Comparison of ENCODE assay signal across 10 mouse cellular contexts in the genomic region with DNA sequence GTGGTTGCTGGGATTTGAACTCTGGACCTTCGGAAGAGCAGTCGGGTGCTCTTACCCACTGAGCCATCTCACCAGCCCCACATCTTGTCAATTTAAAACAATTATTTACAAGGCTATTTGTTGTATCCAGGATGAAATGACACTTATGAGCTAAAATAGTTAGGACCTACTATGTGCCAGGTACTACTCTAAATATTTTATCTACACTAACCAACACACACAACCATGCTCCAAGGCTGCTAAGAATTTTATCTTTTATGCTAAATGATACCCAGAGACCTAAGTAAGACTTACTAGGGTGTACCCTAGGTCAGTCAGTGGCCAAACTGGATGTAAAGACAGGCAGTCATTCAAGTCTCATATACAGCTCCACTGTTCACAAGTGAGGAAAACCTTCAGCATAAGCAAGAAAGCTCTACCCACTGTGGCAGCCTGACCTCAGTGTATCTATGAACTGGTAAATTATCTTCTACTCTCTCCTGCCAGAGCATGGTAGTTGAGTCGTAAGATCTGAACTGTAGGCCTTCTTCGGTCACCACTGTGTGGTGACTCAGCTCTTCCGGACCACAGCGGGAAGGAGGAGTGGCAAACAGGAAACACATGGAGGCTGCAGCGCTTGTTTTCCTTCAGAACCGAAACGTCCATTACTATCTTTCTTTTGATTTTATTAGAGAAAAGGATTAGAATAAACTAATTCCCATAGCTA. TPM values are rescaled to one million over a fixed set of nuclear protein-coding genes. Genes with fewer than 3 reads are reported as not detected.
DNase-seq lines count a peak whose midpoint lies in the region; ATAC-seq lines count a peak whose summit lies in the region.
"Had no signal": no experiment of that assay in that cellular context is flagged by ENCODE, and none has a peak within 500 bp of the region (broad histone marks: within the 10 kb centered on the region; RNA-seq: fewer than 3 reads in every experiment).

No protein-coding gene starts in this region.

- 0 out of 2 replicates have a peak overlapping the region, but pooled peaks have one; percentile 58 for H3K27ac ChIP-seq in brown adipose tissue, adult 24 weeks (replicated peaks; ENCODE audit: low read depth, low read length)
- H3K27ac ChIP-seq in liver, embryonic 15.5 days (replicated peaks), result peak overlapping the region; percentile 51
- no peak overlapping the region for H3K27ac ChIP-seq in hindbrain, embryonic 10.5 days
- H3K27ac ChIP-seq: midbrain, embryonic 13.5 days had no signal

- no peak overlapping the region for H3K4me3 ChIP-seq in brown adipose tissue, adult 24 weeks (ENCODE audit: insufficient read depth, low read depth, low read length)
- no peak overlapping the region for H3K4me3 ChIP-seq in liver, embryonic 15.5 days (replicated peaks)
- H3K4me3 ChIP-seq in hindbrain, embryonic 10.5 days, result no peak overlapping the region
- H3K4me3 ChIP-seq: midbrain, embryonic 13.5 days had no signal

- WGBS in liver, embryonic 15.5 days (ENCODE audit: insufficient replicate concordance), result 28% methylated on average over 9 of the region's 9 CpGs
- WGBS in hindbrain, embryonic 10.5 days, result 85% methylated on average over 9 of the region's 9 CpGs

- ATAC-seq in liver, embryonic 15.5 days (ENCODE audit: insufficient read depth), result peak; percentile 54; the same call in 1 of the 2 replicates
- ATAC-seq: midbrain, embryonic 13.5 days had no signal

- no peaks in the 10 kb centered on the region for H3K36me3 ChIP-seq in liver, embryonic 15.5 days (replicated peaks)
- peaks cover 21% of the 10 kb centered on the region; the same call in 1 of the 2 replicates for H3K36me3 ChIP-seq in hindbrain, embryonic 10.5 days
- H3K36me3 ChIP-seq: midbrain, embryonic 13.5 days had no signal

- H3K4me2 ChIP-seq in liver, embryonic 15.5 days, result peak overlapping the region; percentile 31
- H3K4me2 ChIP-seq: midbrain, embryonic 13.5 days had no signal

- H3K4me1 ChIP-seq in brown adipose tissue, adult 24 weeks (ENCODE audit: control insufficient read depth, insufficient read depth, insufficient read length, low read length), result peaks cover 27% of the 10 kb centered on the region
- peaks cover 43% of the 10 kb centered on the region for H3K4me1 ChIP-seq in liver, embryonic 15.5 days (replicated peaks)
- no peaks in the 10 kb centered on the region for H3K4me1 ChIP-seq in hindbrain, embryonic 10.5 days (replicated peaks)
- H3K4me1 ChIP-seq: midbrain, embryonic 13.5 days had no signal

- H3K9me3 ChIP-seq in liver, embryonic 15.5 days (replicated peaks), result no peaks in the 10 kb centered on the region
- 0 out of 2 replicates have a peak, but pooled peaks cover 5% of the 10 kb centered on the region for H3K9me3 ChIP-seq in hindbrain, embryonic 10.5 days
- H3K9me3 ChIP-seq: midbrain, embryonic 13.5 days had no signal

- H3K27me3 ChIP-seq in liver, embryonic 15.5 days, result no peaks in the 10 kb centered on the region
- no peaks in the 10 kb centered on the region for H3K27me3 ChIP-seq in hindbrain, embryonic 10.5 days (ENCODE audit: insufficient read depth, poor library complexity, severe bottlenecking)
- H3K27me3 ChIP-seq: midbrain, embryonic 13.5 days had no signal

- H3K9ac ChIP-seq in liver, embryonic 15.5 days, result no peak overlapping the region
- H3K9ac ChIP-seq: midbrain, embryonic 13.5 days had no signal

- peak; percentile 26 to 37 for DNase-seq in adrenal gland, postnatal 36 days
- DNase-seq in adrenal gland, adult 2 months, result no peak
- DNase-seq in 3T3-L1 (ENCODE audit: low read depth, low spot score), result peak; percentile 87
- no peak for DNase-seq in hindbrain, embryonic 10.5 days (ENCODE audit: low spot score)
- no peak for DNase-seq in right cerebral cortex, adult 18-20 months
- DNase-seq in layer of hippocampus, adult 8-10 months (ENCODE audit: low spot score in 2 of 2), result no peak
- DNase-seq: B cell, adult 2 months had no signal

RNA-seq across cellular contexts. Expression of a gene that starts 18.7 kb away (rescaled TPM):
- 100 to 1,000 TPM in 1 of 2 experiments, 10 to 100 TPM in 1; 88.9 to 100 TPM for total RNA-seq in adrenal gland, postnatal 36 days (2021)
- 100 to 1,000 TPM in 1 of 2 experiments, 10 to 100 TPM in 1; 77.9 to 108 TPM for total RNA-seq in adrenal gland, adult 2 months (2021)
- 213 and 217 TPM in 2 replicates for polyA plus RNA-seq in adrenal gland, adult 2 months (2012; rRNA removed)
- polyA plus RNA-seq in brown adipose tissue, adult 24 weeks (2012; ENCODE audit: insufficient read depth, insufficient read length, missing spikeins), result 114 and 166 TPM in 2 replicates
- polyA plus RNA-seq in liver, embryonic 15.5 days (2015; fragmentation: Nextera tagmentation; extraction: Ambion mirVana), result 27.0 and 29.3 TPM in 2 replicates
- 24.2 and 28.7 TPM in 2 replicates for polyA plus RNA-seq in hindbrain, embryonic 10.5 days (2016; fragmentation: Nextera tagmentation; extraction: Ambion mirVana)
- 10 to 100 TPM; 57.9 to 64.6 (median 62.4) TPM for total RNA-seq in layer of hippocampus, adult 8-10 months (2022)

Comparison
In these comparisons a context has a peak if more than half of its experiments do, and no peak if none do; other contexts are left out.
1. DNase-seq: peak in adrenal gland, postnatal 36 days (2 of 2) and 3T3-L1 (single experiment); none in adrenal gland, adult 2 months (single experiment), hindbrain, embryonic 10.5 days (single experiment), right cerebral cortex, adult 18-20 months (single experiment) and layer of hippocampus, adult 8-10 months (0 of 2).